Mouse (Mus musculus) frontal cortex, adult 2 months (tissue): ENCODE measurements around the gene Chp2. TPM values are rescaled to one million over a fixed set of nuclear protein-coding genes. Genes with fewer than 3 reads are reported as not detected.

ENCODE experiments used
- DNase-seq, 2 experiments: peaks; one replicate each; pipeline ENCODE4 v3.0.0; 2022; ENCODE audit warnings: low spot score in 1 of 2; ENCODE audit errors: extremely low spot score in 1 of 2
- polyA plus RNA-seq: library from polyadenylated mRNA; depleted of rRNA; stranded (reverse); fragments of >200 nt; gene quantifications from 2 replicates; pipeline ENCODE4 v1.2.3, GENCODE M21; 2012; rRNA removed

The Chp2 gene
- polyA plus RNA-seq = 2.2 and 2.7 TPM in 2 replicates

- DNase-seq = no peak
Measured at GRCm38 (mm10) chr7:122219315-122219801, at the start of gene Chp2. Gene Chp2 (plus strand): TSS chr7:122219496.

GRCm38 (mm10) chr7:122170705-122171104 is 48.6 kb upstream of the Chp2 start:
- no peak for DNase-seq

- no peak for DNase-seq
Measured at GRCm38 (mm10) chr7:122171613-122172012, 47.7 kb upstream of the Chp2 start.

GRCm38 (mm10) chr7:122180720-122181119 is 38.6 kb upstream of the Chp2 start:
- DNase-seq = no peak

- DNase-seq = no peak
Measured at GRCm38 (mm10) chr7:122184569-122184968, 34.7 kb upstream of the Chp2 start.

- DNase-seq = no peak
Measured at GRCm38 (mm10) chr7:122186043-122186442, 33.3 kb upstream of the Chp2 start, which contains the start of gene Ern2. Gene Ern2 (minus strand): TSS chr7:122186207.

GRCm38 (mm10) chr7:122189484-122189883 is 29.8 kb upstream of the Chp2 start:
- peak in 1 of 2 experiments; percentile 50 for DNase-seq

- no peak for DNase-seq
Measured at GRCm38 (mm10) chr7:122191097-122191496, 28.2 kb upstream of the Chp2 start.

GRCm38 (mm10) chr7:122193919-122194318 is 25.4 kb upstream of the Chp2 start:
- DNase-seq = no peak

GRCm38 (mm10) chr7:122196771-122197170 is 22.5 kb upstream of the Chp2 start:
- no peak for DNase-seq

- DNase-seq = peak; percentile 24 to 84
Measured at GRCm38 (mm10) chr7:122197306-122197705, 22.0 kb upstream of the Chp2 start.

- peak; percentile 17 to 79 for DNase-seq
Measured at GRCm38 (mm10) chr7:122199296-122199695, 20.0 kb upstream of the Chp2 start.

GRCm38 (mm10) chr7:122203936-122204335 is 15.4 kb upstream of the Chp2 start:
- no peak for DNase-seq

- no peak for DNase-seq
Measured at GRCm38 (mm10) chr7:122206121-122206520, 13.2 kb upstream of the Chp2 start.

- no peak for DNase-seq
Measured at GRCm38 (mm10) chr7:122208276-122209021, 10.8 kb upstream of the Chp2 start.

GRCm38 (mm10) chr7:122226020-122226742 is 6.9 kb downstream of the Chp2 start:
- no peak for DNase-seq

GRCm38 (mm10) chr7:122226744-122227143 is 7.4 kb downstream of the Chp2 start:
- no peak for DNase-seq

GRCm38 (mm10) chr7:122229306-122229705 is 10.0 kb downstream of the Chp2 start:
- no peak for DNase-seq

GRCm38 (mm10) chr7:122229916-122230315 is 10.6 kb downstream of the Chp2 start:
- no peak for DNase-seq

GRCm38 (mm10) chr7:122230866-122231265 is 11.6 kb downstream of the Chp2 start:
- no peak for DNase-seq

- DNase-seq = no peak
Measured at GRCm38 (mm10) chr7:122238939-122239338, 19.6 kb downstream of the Chp2 start.
